Mouse (Mus musculus): ENCODE measurements at regions not wholly inside any gene's neighbourhood (a gene's known extent, or its start where the extent isn't known, plus 50 kb on each side); places are given as distances from the start of the nearest gene placed in this dataset.

DNA sequence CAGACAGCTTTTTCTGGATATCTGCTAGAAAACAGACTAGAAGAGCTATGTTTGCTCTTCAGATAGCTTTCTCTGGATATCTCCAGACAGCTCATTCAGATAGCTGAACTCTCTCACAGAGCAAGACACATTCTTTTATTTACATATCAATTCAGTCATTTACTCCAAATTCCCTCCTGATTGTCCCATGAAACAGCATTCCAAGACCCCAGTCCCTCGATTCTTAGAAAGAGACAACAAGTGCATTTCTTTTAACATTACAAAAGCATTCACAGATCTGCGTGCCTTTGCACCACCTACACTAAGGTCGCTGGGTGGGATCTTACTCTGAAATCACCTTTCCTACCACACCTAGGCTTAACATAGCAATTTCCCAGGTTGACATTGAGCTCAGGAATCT is 1039.5 kb upstream of the Ddx18 start:
- Histone ChIP-seq H3K4me2 (replicated peaks) (no peak overlapping the region), H3K9ac (no peak overlapping the region), H3K4me1 (no peaks in the 10 kb centered on the region), H3K27me3 (replicated peaks) (no peaks in the 10 kb centered on the region), H3K27ac (no peak overlapping the region), H3K4me3 (no peak overlapping the region), H3K9me3 (no peaks in the 10 kb centered on the region), H3K36me3 (no peaks in the 10 kb centered on the region)
- WGBS = 57% methylated on average over 3 of the region's 3 CpGs
- no peak for ATAC-seq (ENCODE audit: low FRiP score, low read depth)

- no peak overlapping the region for H3K4me3 ChIP-seq
- H3K36me3 ChIP-seq = no peaks in the 10 kb centered on the region
- no peaks in the 10 kb centered on the region for H3K4me1 ChIP-seq
- no peak overlapping the region for H3K27ac ChIP-seq
- WGBS = 81% methylated on average over 4 of the region's 4 CpGs
- no peak for ATAC-seq (ENCODE audit: low FRiP score, low read depth)
- H3K9ac ChIP-seq = no peak overlapping the region
- H3K9me3 ChIP-seq = no peaks in the 10 kb centered on the region
- no peak overlapping the region for H3K4me2 ChIP-seq (replicated peaks)
- H3K27me3 ChIP-seq (replicated peaks) = no peaks in the 10 kb centered on the region
Measured at GRCm38 (mm10) chr1:122575954-122576353, 1008.2 kb upstream of the Ddx18 start.

GRCm38 (mm10) chr1:122551596-122551995 is 983.8 kb upstream of the Ddx18 start:
- WGBS = 93% methylated on average over 1 of the region's 1 CpGs
- Histone ChIP-seq H3K4me2 (replicated peaks) (no peak overlapping the region), H3K4me1 (no peaks in the 10 kb centered on the region), H3K9me3 (no peaks in the 10 kb centered on the region), H3K27ac (no peak overlapping the region), H3K9ac (no peak overlapping the region), H3K27me3 (replicated peaks) (no peaks in the 10 kb centered on the region), H3K36me3 (no peaks in the 10 kb centered on the region), H3K4me3 (no peak overlapping the region)
- no peak for ATAC-seq (ENCODE audit: low FRiP score, low read depth)

DNA sequence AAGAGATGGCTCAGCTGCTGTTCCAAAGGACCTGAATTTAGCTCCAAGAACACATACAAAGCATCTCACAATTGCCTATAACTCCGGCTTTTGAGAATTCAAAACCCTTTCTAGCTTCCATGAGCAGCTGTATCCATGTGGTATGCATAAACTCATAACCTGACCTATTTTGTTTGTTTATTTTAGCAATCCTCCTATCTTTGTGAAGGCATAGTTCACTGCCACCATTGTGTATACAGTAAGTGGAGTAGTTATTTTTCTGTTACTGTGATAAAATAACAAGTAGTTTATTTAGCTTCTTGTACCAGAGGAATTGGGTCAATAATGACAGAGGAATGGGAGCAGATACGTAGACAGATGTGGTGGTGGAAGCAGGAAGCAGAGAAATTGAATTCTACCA is 941.8 kb upstream of the Ddx18 start:
- 80% methylated on average over 2 of the region's 2 CpGs for WGBS
- Histone ChIP-seq H3K9ac (no peak overlapping the region), H3K4me2 (replicated peaks) (no peak overlapping the region), H3K9me3 (no peaks in the 10 kb centered on the region), H3K4me3 (no peak overlapping the region), H3K27ac (no peak overlapping the region), H3K4me1 (no peaks in the 10 kb centered on the region), H3K27me3 (replicated peaks) (no peaks in the 10 kb centered on the region), H3K36me3 (no peaks in the 10 kb centered on the region)
- no peak for ATAC-seq (ENCODE audit: low FRiP score, low read depth)

- no peaks in the 10 kb centered on the region for H3K27me3 ChIP-seq (replicated peaks)
- no peak overlapping the region for H3K9ac ChIP-seq
- H3K4me2 ChIP-seq (replicated peaks) = no peak overlapping the region
- no peaks in the 10 kb centered on the region for H3K4me1 ChIP-seq
- H3K9me3 ChIP-seq = no peaks in the 10 kb centered on the region
- WGBS = 18% methylated on average over 4 of the region's 4 CpGs
- no peak overlapping the region for H3K4me3 ChIP-seq
- H3K27ac ChIP-seq = no peak overlapping the region
- 0 out of 2 replicates have a peak, but pooled peaks have one; percentile 68 for ATAC-seq (ENCODE audit: low FRiP score, low read depth)
- no peaks in the 10 kb centered on the region for H3K36me3 ChIP-seq
Measured at GRCm38 (mm10) chr1:122501707-122502106, 933.9 kb upstream of the Ddx18 start.

DNA sequence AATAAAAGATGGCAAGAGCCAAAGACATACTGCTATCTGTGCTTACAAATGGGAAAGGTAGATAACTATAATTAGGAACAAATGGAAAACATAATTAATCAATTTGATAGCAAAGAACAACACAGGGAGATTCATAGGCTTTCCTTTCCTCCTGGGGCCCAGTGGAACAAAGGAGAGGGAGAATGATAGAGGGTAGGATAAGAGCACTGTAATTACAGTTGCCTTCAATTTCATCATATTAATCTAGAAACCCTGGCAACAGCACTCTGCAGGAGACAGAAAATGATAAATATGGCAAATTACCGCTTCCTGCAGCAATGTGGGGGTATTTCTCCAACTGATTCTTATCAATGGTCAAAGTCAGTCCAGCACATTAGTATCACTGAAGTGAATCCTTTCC is 910.2 kb upstream of the Ddx18 start:
- H3K4me1 ChIP-seq = no peaks in the 10 kb centered on the region
- no peaks in the 10 kb centered on the region for H3K36me3 ChIP-seq
- ATAC-seq (ENCODE audit: low FRiP score, low read depth) = peak; percentile 76
- no peaks in the 10 kb centered on the region for H3K9me3 ChIP-seq
- H3K27ac ChIP-seq = no peak overlapping the region
- 89% methylated on average over 1 of the region's 1 CpGs for WGBS
- no peaks in the 10 kb centered on the region for H3K27me3 ChIP-seq (replicated peaks)
- no peak overlapping the region for H3K4me2 ChIP-seq (replicated peaks)
- no peak overlapping the region for H3K4me3 ChIP-seq
- no peak overlapping the region for H3K9ac ChIP-seq

GRCm38 (mm10) chr1:122463931-122464330 is 896.1 kb upstream of the Ddx18 start:
- Histone ChIP-seq H3K27ac (no peak overlapping the region), H3K9ac (no peak overlapping the region), H3K27me3 (replicated peaks) (no peaks in the 10 kb centered on the region), H3K4me2 (replicated peaks) (no peak overlapping the region), H3K4me3 (no peak overlapping the region), H3K36me3 (no peaks in the 10 kb centered on the region), H3K9me3 (no peaks in the 10 kb centered on the region), H3K4me1 (no peaks in the 10 kb centered on the region)
- WGBS = 84% methylated on average over 3 of the region's 3 CpGs
- ATAC-seq (ENCODE audit: low FRiP score, low read depth) = no peak

GRCm38 (mm10) chr1:122459056-122459455 is 891.3 kb upstream of the Ddx18 start:
- no peak overlapping the region for H3K27ac ChIP-seq
- no peaks in the 10 kb centered on the region for H3K9me3 ChIP-seq
- H3K27me3 ChIP-seq (replicated peaks) = no peaks in the 10 kb centered on the region
- no peak overlapping the region for H3K4me2 ChIP-seq (replicated peaks)
- ATAC-seq (ENCODE audit: low FRiP score, low read depth) = no peak
- H3K4me1 ChIP-seq = no peaks in the 10 kb centered on the region
- H3K36me3 ChIP-seq = no peaks in the 10 kb centered on the region
- no peak overlapping the region for H3K9ac ChIP-seq
- H3K4me3 ChIP-seq = no peak overlapping the region
- WGBS = 62% methylated on average over 2 of the region's 2 CpGs

DNA sequence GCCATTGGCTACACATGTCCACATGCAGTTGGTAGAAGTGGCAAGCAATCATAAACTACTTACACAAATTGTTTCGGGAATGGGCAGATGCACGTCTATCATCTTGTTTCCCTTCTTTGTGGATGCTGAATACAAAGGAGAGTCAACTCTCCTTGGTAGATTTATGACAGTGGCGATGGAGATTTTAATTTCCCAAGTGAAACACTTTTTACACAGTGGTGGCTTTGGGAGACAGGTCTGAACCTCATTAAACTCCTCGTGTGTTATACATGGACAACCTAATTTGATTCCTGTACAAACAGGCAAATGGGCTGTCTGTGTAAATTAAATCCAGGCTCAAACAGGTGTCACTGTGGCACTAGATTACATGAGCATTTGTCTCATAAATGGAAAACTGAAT is 887.1 kb upstream of the Ddx18 start:
- no peaks in the 10 kb centered on the region for H3K9me3 ChIP-seq
- H3K4me2 ChIP-seq (replicated peaks) = no peak overlapping the region
- no peak overlapping the region for H3K4me3 ChIP-seq
- H3K36me3 ChIP-seq = no peaks in the 10 kb centered on the region
- no peak overlapping the region for H3K9ac ChIP-seq
- no peak overlapping the region for H3K27ac ChIP-seq
- peak; percentile 58 for ATAC-seq (ENCODE audit: low FRiP score, low read depth)
- 44% methylated on average over 4 of the region's 4 CpGs for WGBS
- no peaks in the 10 kb centered on the region for H3K4me1 ChIP-seq
- no peaks in the 10 kb centered on the region for H3K27me3 ChIP-seq (replicated peaks)

GRCm38 (mm10) chr1:122453617-122454016 is 885.8 kb upstream of the Ddx18 start:
- Histone ChIP-seq H3K9me3 (no peaks in the 10 kb centered on the region), H3K4me1 (no peaks in the 10 kb centered on the region), H3K4me3 (no peak overlapping the region), H3K4me2 (replicated peaks) (no peak overlapping the region), H3K36me3 (no peaks in the 10 kb centered on the region), H3K9ac (no peak overlapping the region), H3K27me3 (replicated peaks) (no peaks in the 10 kb centered on the region), H3K27ac (no peak overlapping the region)
- ATAC-seq (ENCODE audit: low FRiP score, low read depth) = no peak
- 69% methylated on average over 3 of the region's 3 CpGs for WGBS

- no peak for ATAC-seq (ENCODE audit: low FRiP score, low read depth)
- Histone ChIP-seq H3K4me2 (replicated peaks) (no peak overlapping the region), H3K36me3 (no peaks in the 10 kb centered on the region), H3K4me1 (no peaks in the 10 kb centered on the region), H3K9me3 (no peaks in the 10 kb centered on the region), H3K9ac (no peak overlapping the region), H3K27ac (no peak overlapping the region), H3K4me3 (no peak overlapping the region), H3K27me3 (replicated peaks) (no peaks in the 10 kb centered on the region)
- WGBS = 70% methylated on average over 3 of the region's 3 CpGs
Measured at GRCm38 (mm10) chr1:122439358-122439757, 871.6 kb upstream of the Ddx18 start.

GRCm38 (mm10) chr1:122423503-122423902 is 855.7 kb upstream of the Ddx18 start:
- H3K27me3 ChIP-seq (replicated peaks) = no peaks in the 10 kb centered on the region
- no peaks in the 10 kb centered on the region for H3K4me1 ChIP-seq
- ATAC-seq (ENCODE audit: low FRiP score, low read depth) = no peak
- H3K36me3 ChIP-seq = no peaks in the 10 kb centered on the region
- no peaks in the 10 kb centered on the region for H3K9me3 ChIP-seq
- WGBS = 62% methylated on average over 2 of the region's 2 CpGs
- no peak overlapping the region for H3K9ac ChIP-seq
- H3K4me3 ChIP-seq = no peak overlapping the region
- H3K4me2 ChIP-seq (replicated peaks) = no peak overlapping the region
- no peak overlapping the region for H3K27ac ChIP-seq

DNA sequence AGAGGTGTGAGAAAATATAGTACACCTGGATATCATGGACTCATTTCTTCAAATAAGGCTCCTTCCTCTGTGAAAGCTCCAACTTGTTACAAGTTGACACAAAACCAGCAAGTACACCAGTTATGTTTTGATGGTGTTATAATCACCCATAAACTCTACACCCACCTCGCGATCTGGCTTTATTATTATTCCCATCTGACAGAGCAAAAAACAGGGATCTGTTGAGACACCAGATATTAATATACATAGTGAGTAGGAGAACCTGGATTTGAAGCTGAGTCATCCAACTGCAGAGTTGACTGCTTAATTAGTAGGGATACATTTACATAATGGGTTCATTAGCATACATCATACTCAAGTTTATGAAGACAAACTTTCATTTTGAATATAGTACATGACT is 828.6 kb upstream of the Ddx18 start:
- H3K4me1 ChIP-seq = no peaks in the 10 kb centered on the region; the same call in none of the 2 replicates
- no peak overlapping the region for H3K27ac ChIP-seq
- no peak overlapping the region for H3K9ac ChIP-seq
- H3K4me3 ChIP-seq = no peak overlapping the region
- no peak for ATAC-seq (ENCODE audit: low FRiP score, low read depth)
- WGBS = 94% methylated on average over 2 of the region's 2 CpGs
- no peak overlapping the region for H3K4me2 ChIP-seq (replicated peaks)
- no peaks in the 10 kb centered on the region for H3K27me3 ChIP-seq (replicated peaks)
- H3K9me3 ChIP-seq = no peaks in the 10 kb centered on the region
- H3K36me3 ChIP-seq = no peaks in the 10 kb centered on the region
